Mouse (Mus musculus) liver, embryonic 11.5 days (tissue): ENCODE measurements at regions not wholly inside any gene's neighbourhood (a gene's known extent, or its start where the extent isn't known, plus 50 kb on each side); places are given as distances from the start of the nearest gene placed in this dataset.

Experiments used
- ATAC-seq: fragments of 200-750 bp; cut with Nextera tagmentation; replicated peaks from 2 replicates; pipeline ENCODE4 v1.8.0; 2017; ENCODE audit warnings: moderate number of reproducible peaks, mild to moderate bottlenecking, moderate TSS enrichment, moderate library complexity; ENCODE audit not compliant: low FRiP score
- DNase-seq: peaks from one replicate; pipeline ENCODE4 v3.0.0-alpha.2; 2017; ENCODE audit warnings: low spot score
- H3K27ac ChIP-seq: fragments of 300-500 bp; sonication (generic); 2 replicates; pipeline ENCODE4 v1.5.1; 2014; ENCODE audit warnings: mild to moderate bottlenecking, low read depth, low read length, control low read depth
- H3K27me3 ChIP-seq: fragments of 300-500 bp; sonication (generic); replicated peaks from 2 replicates; pipeline ENCODE4 v1.6.1; 2014; ENCODE audit warnings: low read length, mixed read lengths; ENCODE audit not compliant: control insufficient read depth, insufficient read depth
- H3K36me3 ChIP-seq: fragments of 300-500 bp; sonication (generic); 2 replicates; pipeline ENCODE4 v1.6.1; 2014; ENCODE audit warnings: mild to moderate bottlenecking, low read length, moderate library complexity, mixed read lengths; ENCODE audit not compliant: control insufficient read depth, insufficient read depth
- H3K4me1 ChIP-seq: fragments of 300-500 bp; sonication (generic); replicated peaks from 2 replicates; pipeline ENCODE4 v1.6.1; 2014; ENCODE audit warnings: low read length, mixed read lengths; ENCODE audit not compliant: control insufficient read depth, insufficient read depth
- H3K4me2 ChIP-seq: fragments of 300-500 bp; sonication (generic); 2 replicates; pipeline ENCODE4 v1.6.1; 2014; ENCODE audit warnings: mild to moderate bottlenecking, control low read depth, moderate library complexity
- H3K4me3 ChIP-seq: fragments of 300-500 bp; sonication (generic); 2 replicates; pipeline ENCODE4 v1.5.1; 2014; ENCODE audit warnings: low read depth, low read length, control low read depth
- H3K9ac ChIP-seq: fragments of 300-500 bp; sonication (generic); 2 replicates; pipeline ENCODE4 v1.6.1; 2014; ENCODE audit warnings: low read depth, low read length, control low read depth
- H3K9me3 ChIP-seq: fragments of 300-500 bp; sonication (generic); 2 replicates; pipeline ENCODE4 v1.6.1; 2016; ENCODE audit warnings: low read length, inconsistent platforms, mixed read lengths; ENCODE audit not compliant: control insufficient read depth
- WGBS: fragments of 180-500 bp; shearing (Covaris S2); extraction: QIAGEN DNeasy Blood & Tissue Kit; methylation state at CpG from one replicate; pipeline ENCODE4 v1.1.7; 2014; 5-methylcytosine and 5-hydroxymethylcytosine counted together

GRCm38 (mm10) chr3:50981751-50982150, 242.5 kb upstream of the Noct start:
- Histone ChIP-seq H3K36me3 (no peaks in the 10 kb centered on the region), H3K4me3 (no peak overlapping the region), H3K27ac (no peak overlapping the region), H3K9ac (no peak overlapping the region), H3K9me3 (no peaks in the 10 kb centered on the region), H3K27me3 (no peaks in the 10 kb centered on the region), H3K4me2 (no peak overlapping the region), H3K4me1 (no peaks in the 10 kb centered on the region)
- no peak for ATAC-seq
- 87% methylated on average over 7 of the region's 7 CpGs for WGBS
- no peak for DNase-seq

GRCm38 (mm10) chr3:50982649-50983048, 241.6 kb upstream of the Noct start:
- ATAC-seq (no peak), DNase-seq (no peak)
- Histone ChIP-seq H3K4me1 (no peaks in the 10 kb centered on the region), H3K4me3 (no peak overlapping the region), H3K36me3 (no peaks in the 10 kb centered on the region), H3K9me3 (no peaks in the 10 kb centered on the region), H3K9ac (no peak overlapping the region), H3K4me2 (no peak overlapping the region), H3K27me3 (no peaks in the 10 kb centered on the region), H3K27ac (no peak overlapping the region)
- 55% methylated on average over 9 of the region's 9 CpGs for WGBS

GRCm38 (mm10) chr3:50983126-50983525, 241.1 kb upstream of the Noct start:
- DNase-seq (no peak), ATAC-seq (no peak)
- no peak overlapping the region for H3K27ac ChIP-seq
- no peaks in the 10 kb centered on the region for H3K36me3 ChIP-seq
- H3K4me2 ChIP-seq = no peak overlapping the region
- no peaks in the 10 kb centered on the region for H3K4me1 ChIP-seq
- no peaks in the 10 kb centered on the region for H3K9me3 ChIP-seq
- 57% methylated on average over 5 of the region's 5 CpGs for WGBS
- H3K27me3 ChIP-seq = no peaks in the 10 kb centered on the region
- no peak overlapping the region for H3K4me3 ChIP-seq
- no peak overlapping the region for H3K9ac ChIP-seq

- H3K4me1 ChIP-seq = no peaks in the 10 kb centered on the region
- H3K9ac ChIP-seq = no peak overlapping the region
- H3K4me2 ChIP-seq = no peak overlapping the region
- 70% methylated on average over 12 of the region's 12 CpGs for WGBS
- H3K4me3 ChIP-seq = no peak overlapping the region
- ATAC-seq = no peak
- no peaks in the 10 kb centered on the region for H3K27me3 ChIP-seq
- no peaks in the 10 kb centered on the region for H3K36me3 ChIP-seq
- DNase-seq = no peak
- H3K9me3 ChIP-seq = no peaks in the 10 kb centered on the region
- no peak overlapping the region for H3K27ac ChIP-seq
These were observed 240.1 kb upstream of the Noct start for GRCm38 (mm10) chr3:50983962-50984765.

GRCm38 (mm10) chr3:50987821-50988220, 236.4 kb upstream of the Noct start:
- ATAC-seq = no peak
- Histone ChIP-seq H3K4me3 (no peak overlapping the region), H3K36me3 (no peaks in the 10 kb centered on the region), H3K4me1 (no peaks in the 10 kb centered on the region), H3K4me2 (no peak overlapping the region), H3K9ac (no peak overlapping the region), H3K27me3 (no peaks in the 10 kb centered on the region), H3K27ac (no peak overlapping the region), H3K9me3 (no peaks in the 10 kb centered on the region)
- WGBS = 90% methylated on average over 12 of the region's 12 CpGs
- no peak for DNase-seq

DNA sequence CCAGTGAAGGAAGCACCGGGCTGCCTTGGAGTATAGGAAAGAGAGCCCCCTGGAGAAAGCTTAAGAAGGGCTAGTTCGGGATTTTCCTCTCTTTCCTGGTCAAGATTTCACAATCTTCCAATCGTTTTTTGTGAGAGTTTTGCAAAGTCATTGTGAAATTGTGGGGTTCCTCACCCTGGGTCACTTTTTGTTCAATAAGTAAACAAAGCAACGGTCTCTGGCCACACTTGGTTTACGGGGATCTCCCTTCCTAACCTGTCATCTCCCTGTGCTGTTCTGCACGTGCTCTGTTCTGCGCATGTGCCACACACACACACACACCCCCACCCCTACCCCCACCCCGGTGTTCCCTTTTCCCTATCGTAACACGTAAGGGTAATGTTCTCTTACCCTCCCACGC, 233.4 kb upstream of the Noct start:
- no peak overlapping the region for H3K4me3 ChIP-seq
- H3K9me3 ChIP-seq = no peaks in the 10 kb centered on the region
- no peaks in the 10 kb centered on the region for H3K36me3 ChIP-seq
- no peak overlapping the region for H3K9ac ChIP-seq
- 71% methylated on average over 11 of the region's 11 CpGs for WGBS
- H3K4me2 ChIP-seq = no peak overlapping the region
- DNase-seq = no peak
- ATAC-seq = no peak
- H3K27me3 ChIP-seq = no peaks in the 10 kb centered on the region
- no peaks in the 10 kb centered on the region for H3K4me1 ChIP-seq
- no peak overlapping the region for H3K27ac ChIP-seq

DNA sequence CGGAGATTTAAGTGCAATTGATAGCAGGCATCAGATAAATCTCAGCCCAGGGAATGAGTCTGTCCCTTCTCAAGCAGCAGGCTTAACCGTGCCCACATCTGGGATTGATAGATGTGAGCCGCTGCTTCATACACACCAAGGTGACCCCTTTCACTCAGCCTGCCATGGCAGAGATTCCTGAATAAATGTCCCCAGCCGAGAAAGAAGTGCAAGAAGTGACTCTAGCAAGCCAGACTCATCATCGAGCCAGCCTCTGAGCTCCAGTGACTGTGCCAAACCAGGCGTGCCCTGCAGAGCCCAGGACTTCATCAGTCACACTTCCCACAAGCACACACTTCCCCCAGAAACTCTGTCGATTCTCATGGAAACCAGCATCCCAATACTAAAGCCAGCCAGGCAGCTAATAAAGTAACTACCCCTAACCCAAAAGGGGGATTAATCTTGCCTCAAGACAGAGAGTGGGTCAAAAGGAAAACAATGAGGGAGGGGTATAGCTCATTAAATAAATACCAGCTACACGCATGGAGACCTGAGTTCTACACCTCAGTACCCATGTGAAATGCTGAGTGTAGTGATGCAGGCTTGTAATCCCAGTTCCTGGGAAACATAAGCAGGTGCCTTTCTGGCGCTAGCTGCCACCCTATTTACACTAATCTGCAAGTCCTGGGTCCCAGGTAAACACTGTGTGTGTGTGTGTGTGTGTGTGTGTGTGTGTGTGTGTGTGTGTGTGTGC, 231.5 kb upstream of the Noct start:
- DNase-seq = no peak
- no peaks in the 10 kb centered on the region for H3K4me1 ChIP-seq
- H3K4me2 ChIP-seq = no peak overlapping the region
- H3K9ac ChIP-seq = no peak overlapping the region
- no peaks in the 10 kb centered on the region for H3K9me3 ChIP-seq
- no peak overlapping the region for H3K27ac ChIP-seq
- no peak for ATAC-seq
- no peak overlapping the region for H3K4me3 ChIP-seq
- H3K36me3 ChIP-seq = no peaks in the 10 kb centered on the region
- H3K27me3 ChIP-seq = no peaks in the 10 kb centered on the region
- 56% methylated on average over 9 of the region's 9 CpGs for WGBS

- Histone ChIP-seq H3K9ac (no peak overlapping the region), H3K4me2 (no peak overlapping the region), H3K9me3 (no peaks in the 10 kb centered on the region), H3K4me3 (no peak overlapping the region), H3K27ac (no peak overlapping the region), H3K27me3 (no peaks in the 10 kb centered on the region), H3K4me1 (no peaks in the 10 kb centered on the region), H3K36me3 (no peaks in the 10 kb centered on the region)
- DNase-seq (no peak), ATAC-seq (no peak)
- WGBS = 66% methylated on average over 3 of the region's 3 CpGs
These were observed 224.5 kb upstream of the Noct start for GRCm38 (mm10) chr3:50999745-51000144.

DNA sequence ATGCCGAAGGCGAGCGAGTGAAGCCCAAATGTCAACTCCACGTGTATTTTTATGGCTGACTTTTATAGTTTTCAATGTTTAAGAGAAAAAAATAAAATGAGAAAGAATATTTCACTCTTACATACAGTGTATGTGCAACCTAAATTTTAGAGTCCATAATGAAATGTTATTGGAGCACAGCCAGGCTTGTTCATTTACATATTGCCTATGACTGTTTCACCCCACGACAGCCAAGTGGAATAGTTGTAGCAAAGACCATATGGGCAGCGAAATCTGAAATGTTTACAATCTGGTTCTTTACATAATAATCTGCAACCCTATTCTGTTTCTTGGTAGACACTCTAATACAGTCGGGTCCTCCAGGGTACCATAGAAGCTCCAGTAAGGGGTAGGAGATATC, 223.3 kb upstream of the Noct start:
- no peak for DNase-seq
- 85% methylated on average over 7 of the region's 7 CpGs for WGBS

More for the DNA sequence above, 223.3 kb upstream of the Noct start:
- Histone ChIP-seq H3K27ac (no peak overlapping the region), H3K9ac (no peak overlapping the region), H3K36me3 (no peaks in the 10 kb centered on the region), H3K4me2 (no peak overlapping the region), H3K4me3 (no peak overlapping the region), H3K27me3 (no peaks in the 10 kb centered on the region), H3K4me1 (no peaks in the 10 kb centered on the region), H3K9me3 (no peaks in the 10 kb centered on the region)
- ATAC-seq = no peak
